Mouse (Mus musculus) brown adipose tissue, adult 24 weeks (tissue): ENCODE data around the gene Klk1b3. TPM values are rescaled to one million over a fixed set of nuclear protein-coding genes. Genes with fewer than 3 reads are reported as not detected.
A peak's percentile ranks its signal among the peaks of the same experiment; 100 is the strongest.
"Not testable (repeated sequence)": the region's sequence is repeated elsewhere in the genome, so short reads cannot be mapped to it uniquely, and the experiment has no call there.

Experiments used
- H3K27ac ChIP-seq: fragments of 200-500 bp; replicated peaks from 2 replicates; pipeline ENCODE4 v1.5.1; 2012; ENCODE audit warnings: low read depth, mild to moderate bottlenecking, low read length
- H3K4me1 ChIP-seq: fragments of 200-500 bp; 2 replicates; pipeline ENCODE4 v1.6.1; 2012; ENCODE audit warnings: low read length, mixed read lengths; ENCODE audit not compliant: control insufficient read depth, insufficient read depth, insufficient read length
- H3K4me3 ChIP-seq: fragments of 200-500 bp; 2 replicates; pipeline ENCODE4 v1.5.1; 2012; ENCODE audit warnings: low read depth, mild to moderate bottlenecking, low read length, moderate library complexity; ENCODE audit not compliant: insufficient read depth
- polyA plus RNA-seq: library from polyadenylated mRNA; stranded (reverse); fragments of >200 nt; gene quantifications from 2 replicates; pipeline ENCODE4 v1.2.4, GENCODE M21; 2012; ENCODE audit not compliant: missing spikeins, insufficient read depth, insufficient read length

The Klk1b3 gene
- polyA plus RNA-seq, 1 experiment, result not detected

GRCm38 (mm10) chr7:44246055-44246983 is 48.3 kb downstream of the Klk1b3 start, which contains the start of the genes 1700028J19Rik and 2410002F23Rik:
TSS of gene 1700028J19Rik (minus strand) at chr7:44246695.
TSS of gene 2410002F23Rik (plus strand) at chr7:44246722.
- Histone ChIP-seq H3K27ac (peak within 1 kb of the TSS; percentile 93), H3K4me1 (no peaks in the 10 kb centered on the region), H3K4me3 (peak within 1 kb of the TSS; percentile 88)

GRCm38 (mm10) chr7:44246984-44247470 is 49.0 kb downstream of the Klk1b3 start:
- Histone ChIP-seq H3K4me1 (no peaks in the 10 kb centered on the region), H3K4me3 (peak overlapping the region; percentile 88), H3K27ac (peak overlapping the region; percentile 39)

GRCm38 (mm10) chr7:44247971-44248370 is 50.0 kb downstream of the Klk1b3 start:
- H3K27ac ChIP-seq, result no peak overlapping the region
- H3K4me3 ChIP-seq, result peak overlapping the region; percentile 20; the same call in 1 of the 2 replicates
- no peaks in the 10 kb centered on the region for H3K4me1 ChIP-seq

GRCm38 (mm10) chr7:44249248-44249647 is 51.3 kb downstream of the Klk1b3 start:
- Histone ChIP-seq H3K4me3 (no peak overlapping the region), H3K27ac (no peak overlapping the region), H3K4me1 (no peaks in the 10 kb centered on the region)

GRCm38 (mm10) chr7:44250732-44251275 is 52.8 kb downstream of the Klk1b3 start:
- not testable (repeated sequence) for H3K27ac ChIP-seq, H3K4me3 ChIP-seq, H3K4me1 ChIP-seq

Other genes starting within 250 kb of the Klk1b3 start
- gene Klk1b8, start 247.5 kb upstream of the Klk1b3 start, polyA plus RNA-seq, result not detected in 2 replicates
- gene Klk1b1, start 231.4 kb upstream of the Klk1b3 start, polyA plus RNA-seq, result not detected in 2 replicates
- gene Klk1b9, start 222.1 kb upstream of the Klk1b3 start, polyA plus RNA-seq, result not detected in 2 replicates
- gene Klk1b11, start 202.3 kb upstream of the Klk1b3 start, polyA plus RNA-seq, result not detected in 2 replicates
- not detected in 2 replicates for gene Klk1b26, start 186.0 kb upstream of the Klk1b3 start, polyA plus RNA-seq
- gene Klk1b27, start 145.9 kb upstream of the Klk1b3 start, polyA plus RNA-seq, result not detected in 2 replicates
- not detected in 2 replicates for gene Klk1b21, start 95.9 kb upstream of the Klk1b3 start, polyA plus RNA-seq
- gene Klk1b22, start 85.5 kb upstream of the Klk1b3 start, polyA plus RNA-seq, result not detected in 2 replicates
- gene Klk1b16, start 61.4 kb upstream of the Klk1b3 start, polyA plus RNA-seq, result not detected in 2 replicates
- gene Klk1b24, start 10.0 kb upstream of the Klk1b3 start, polyA plus RNA-seq, result not detected in 2 replicates
- gene Klk1b4, start 9.2 kb downstream of the Klk1b3 start, polyA plus RNA-seq, result not detected in 2 replicates
- not detected in 2 replicates for gene Klk1b5, start 17.8 kb downstream of the Klk1b3 start, polyA plus RNA-seq
- gene Klk1, start 27.2 kb downstream of the Klk1b3 start, polyA plus RNA-seq, result not detected in 2 replicates
- gene Gm36864, start 38.0 kb downstream of the Klk1b3 start, polyA plus RNA-seq, result not detected in 2 replicates
- gene 1700028J19Rik, start 48.5 kb downstream of the Klk1b3 start, polyA plus RNA-seq, result not detected in 2 replicates
- 5.5 and 5.7 TPM in 2 replicates for gene 2410002F23Rik, start 48.5 kb downstream of the Klk1b3 start, polyA plus RNA-seq
- not detected in 2 replicates for gene Acp4, start 59.2 kb downstream of the Klk1b3 start, polyA plus RNA-seq
- gene Gm15517, start 63.3 kb downstream of the Klk1b3 start, polyA plus RNA-seq, result not detected in 2 replicates
- gene Clec11a, start 108.7 kb downstream of the Klk1b3 start, polyA plus RNA-seq, result 1.4 and 1.8 TPM in 2 replicates
- 0.59 and 1.0 TPM in 2 replicates for gene Shank1, start 112.1 kb downstream of the Klk1b3 start, polyA plus RNA-seq
- 3.2 and 4.9 TPM in 2 replicates for gene Syt3, start 185.9 kb downstream of the Klk1b3 start, polyA plus RNA-seq
- gene 1700008O03Rik, start 187.6 kb downstream of the Klk1b3 start, polyA plus RNA-seq, result not detected in 2 replicates
- gene Lrrc4b, start 230.8 kb downstream of the Klk1b3 start, polyA plus RNA-seq, result not detected in 2 replicates